Mouse (Mus musculus): ENCODE measurements around the gene Tmem231.

The Tmem231 gene

DNA sequence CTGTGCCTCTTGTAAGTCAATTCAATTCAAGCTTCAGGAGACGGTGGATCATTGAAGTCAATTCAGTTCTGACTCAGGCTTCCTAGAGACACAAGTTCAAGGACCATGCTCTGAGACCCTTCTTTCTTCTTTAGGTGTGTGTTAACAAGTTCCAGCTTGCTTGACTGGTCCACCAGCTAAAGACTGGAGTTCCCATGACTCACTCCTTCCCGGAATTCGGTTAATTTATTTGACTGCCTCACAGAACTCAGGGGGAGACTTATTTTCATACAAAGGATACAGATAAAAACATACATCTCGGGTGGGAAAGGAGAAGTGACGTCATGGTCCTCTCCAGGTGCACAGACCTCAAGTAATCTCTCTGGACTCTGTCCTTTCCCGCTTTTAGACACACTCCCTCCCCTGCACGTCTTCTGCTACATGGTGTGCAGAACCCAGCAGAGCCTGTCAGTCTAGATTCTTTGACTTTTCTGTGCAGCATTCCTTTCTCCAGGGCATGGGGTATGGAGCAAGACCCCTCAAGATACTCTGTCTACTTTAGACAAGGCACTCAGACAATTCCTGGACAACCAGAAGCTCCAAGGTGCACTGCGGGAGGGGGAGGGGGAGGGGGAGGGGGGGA lies 28.1 kb downstream of the Tmem231 start:
- no peak for DNase-seq (ENCODE audit: low spot score)

DNA sequence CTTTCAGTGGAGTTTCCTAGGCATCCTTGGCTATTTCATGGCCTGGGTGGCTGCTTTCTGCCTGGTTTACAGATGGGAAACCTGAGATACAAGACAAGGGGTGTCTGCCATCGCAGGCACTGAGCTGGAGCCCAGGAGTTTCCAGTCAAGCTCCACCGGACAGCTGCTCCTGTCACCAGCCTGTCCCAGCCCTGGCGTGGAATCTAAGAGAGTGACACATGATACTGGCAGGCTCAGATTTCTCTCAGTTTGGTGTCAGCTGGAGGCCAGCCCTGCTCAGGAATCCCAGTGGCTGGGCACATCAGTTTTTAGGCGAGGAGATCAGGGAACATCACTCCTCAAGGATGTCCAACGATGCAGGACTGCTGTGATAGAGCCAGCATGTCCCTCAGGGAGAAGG lies 31.6 kb downstream of the Tmem231 start:
- DNase-seq (ENCODE audit: low spot score) = peak; percentile 74

DNA sequence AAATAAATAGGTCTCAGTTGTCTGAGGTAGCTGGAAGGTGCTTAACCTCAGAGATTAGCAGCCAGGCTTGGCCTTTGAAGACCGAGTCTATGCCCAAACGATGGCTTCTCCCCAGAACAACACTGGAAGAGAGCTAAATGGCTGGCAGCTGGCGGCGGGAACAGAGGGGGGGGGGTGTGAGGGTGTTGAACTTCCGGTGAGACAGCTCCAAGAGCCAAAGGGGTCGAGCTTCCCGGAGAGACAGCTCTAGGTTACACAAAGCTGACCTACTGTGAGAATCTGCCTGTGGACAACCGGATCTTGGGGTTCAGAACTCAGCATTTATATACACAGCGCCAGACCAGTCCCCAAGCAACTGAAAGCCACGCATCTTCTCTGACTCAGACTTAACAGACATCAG lies 35.1 kb downstream of the Tmem231 start:
- DNase-seq (ENCODE audit: low spot score) = no peak

DNA sequence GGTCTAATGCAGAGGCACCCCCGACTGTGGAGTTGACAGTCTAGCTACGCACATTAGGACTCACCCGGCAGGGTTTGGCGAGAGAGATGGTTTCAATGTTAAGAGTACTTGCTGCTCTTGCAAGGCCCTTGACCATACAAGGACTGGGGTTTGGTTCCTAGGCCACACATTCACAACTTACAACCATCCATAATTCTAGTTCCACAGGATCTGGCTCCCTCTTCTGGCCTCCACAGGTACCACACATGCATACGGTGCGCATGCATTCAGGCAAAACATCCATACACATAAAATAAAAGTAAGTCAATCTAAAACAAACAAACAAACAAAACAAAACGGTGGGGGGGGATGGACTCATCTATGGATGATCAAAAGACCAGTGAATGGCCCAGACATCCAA lies 38.7 kb downstream of the Tmem231 start:
- no peak for DNase-seq (ENCODE audit: low spot score)

DNA sequence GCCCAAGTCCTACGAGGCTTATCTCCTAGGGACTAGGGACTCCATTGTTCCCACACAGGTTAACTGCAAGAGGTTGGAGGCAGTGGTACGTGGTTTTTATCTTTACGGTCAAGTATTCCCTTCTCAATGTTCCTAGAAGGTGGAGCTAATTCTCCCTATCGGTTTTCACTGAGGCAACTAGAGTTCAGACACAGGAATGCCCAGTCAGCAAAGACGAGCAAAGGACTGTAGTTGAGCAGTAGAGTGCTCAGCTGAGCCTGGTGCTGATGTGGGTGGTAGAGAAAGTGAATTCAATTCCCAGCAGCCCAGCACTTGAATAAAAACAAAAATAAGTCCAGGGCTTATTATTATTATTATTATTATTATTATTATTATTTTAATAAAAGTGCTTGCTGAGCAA lies 41.1 kb downstream of the Tmem231 start:
- DNase-seq (ENCODE audit: low spot score) = no peak

DNA sequence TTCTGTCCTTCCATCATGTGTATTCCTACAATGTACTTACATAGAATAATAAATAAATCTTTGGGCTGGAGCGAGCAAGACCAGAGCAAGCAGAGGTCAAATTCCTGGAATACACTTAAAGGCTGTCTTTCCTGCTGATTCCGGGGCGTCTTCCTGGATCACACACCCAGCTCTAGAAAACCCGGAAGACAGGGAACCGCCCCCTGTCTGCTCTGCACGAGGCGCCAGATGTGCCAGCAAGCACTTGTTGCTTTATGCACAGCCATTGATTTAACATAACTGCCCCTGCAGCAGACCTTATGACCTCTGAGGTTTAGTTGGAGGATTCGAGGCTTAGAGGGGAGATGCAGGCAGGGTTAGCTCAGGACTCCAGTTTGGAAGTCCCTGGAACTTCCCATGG lies 41.7 kb downstream of the Tmem231 start:
- DNase-seq (ENCODE audit: low spot score) = no peak

DNA sequence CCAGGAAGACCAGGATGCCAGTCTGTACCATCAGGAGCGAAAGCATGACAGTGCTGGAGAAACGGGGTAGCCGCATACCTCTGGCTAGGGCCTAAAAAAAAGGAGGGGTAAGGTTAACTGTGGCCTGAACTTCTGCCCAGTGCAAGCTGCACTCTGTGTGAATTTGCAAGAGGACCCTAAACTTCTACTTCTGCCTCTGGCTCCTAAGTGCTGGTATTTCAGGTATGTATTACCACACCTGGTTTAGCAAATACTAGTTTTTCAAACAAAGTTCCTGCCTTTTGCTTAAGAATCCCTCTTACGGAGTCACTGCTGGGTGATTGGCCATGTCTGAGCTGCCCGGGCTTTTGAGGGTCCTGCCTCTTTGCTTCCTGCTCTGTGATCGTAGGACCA lies 42.8 kb downstream of the Tmem231 start:
- no peak for DNase-seq (ENCODE audit: low spot score)

DNA sequence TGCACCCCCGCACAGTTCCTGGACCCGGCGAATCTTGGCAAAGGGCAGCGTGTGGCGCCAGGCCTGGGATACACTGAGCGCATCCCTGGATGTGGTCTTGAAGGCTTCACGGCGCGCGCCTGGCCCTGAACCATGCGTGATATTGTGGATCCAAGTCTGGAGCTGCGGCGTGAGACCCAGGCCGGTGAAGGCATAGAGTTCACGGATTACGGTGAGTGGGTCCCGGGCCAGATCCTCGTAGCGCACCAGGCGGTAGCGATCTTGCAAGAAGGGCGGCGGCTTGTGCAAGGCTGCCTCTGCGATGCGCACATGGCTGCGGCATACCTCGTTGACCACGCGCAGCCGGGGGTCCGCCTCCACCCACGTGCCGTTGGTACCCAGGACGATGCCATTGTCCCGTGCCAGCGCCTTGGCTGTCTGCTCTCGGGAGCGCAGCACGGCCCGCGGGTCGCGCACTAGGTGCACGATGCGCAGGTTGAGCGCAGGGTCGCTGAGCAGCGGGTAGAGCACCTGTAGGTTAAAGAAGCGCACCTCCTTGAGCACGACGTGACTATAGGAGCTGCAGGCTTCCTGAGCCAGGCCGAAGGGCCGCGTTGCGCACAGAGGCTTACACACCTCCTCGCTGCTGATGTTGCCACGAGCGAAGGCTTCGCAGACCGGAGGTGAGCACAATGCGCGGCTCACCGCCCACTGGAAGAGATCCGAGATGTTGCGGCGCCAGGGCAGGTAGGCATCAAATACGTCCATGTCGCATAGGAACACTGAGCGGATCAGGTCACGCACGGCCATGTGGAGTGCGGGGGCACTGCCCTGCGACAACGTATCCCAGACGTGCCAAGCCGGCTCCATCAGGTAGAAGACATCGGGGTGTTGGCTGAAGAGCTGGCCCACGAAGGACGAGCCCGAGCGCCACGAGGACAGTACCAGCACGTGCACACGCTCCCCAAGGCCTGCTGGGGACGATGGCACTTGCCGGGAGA lies 43.5 kb downstream of the Tmem231 start:
- DNase-seq (ENCODE audit: low spot score) = no peak

DNA sequence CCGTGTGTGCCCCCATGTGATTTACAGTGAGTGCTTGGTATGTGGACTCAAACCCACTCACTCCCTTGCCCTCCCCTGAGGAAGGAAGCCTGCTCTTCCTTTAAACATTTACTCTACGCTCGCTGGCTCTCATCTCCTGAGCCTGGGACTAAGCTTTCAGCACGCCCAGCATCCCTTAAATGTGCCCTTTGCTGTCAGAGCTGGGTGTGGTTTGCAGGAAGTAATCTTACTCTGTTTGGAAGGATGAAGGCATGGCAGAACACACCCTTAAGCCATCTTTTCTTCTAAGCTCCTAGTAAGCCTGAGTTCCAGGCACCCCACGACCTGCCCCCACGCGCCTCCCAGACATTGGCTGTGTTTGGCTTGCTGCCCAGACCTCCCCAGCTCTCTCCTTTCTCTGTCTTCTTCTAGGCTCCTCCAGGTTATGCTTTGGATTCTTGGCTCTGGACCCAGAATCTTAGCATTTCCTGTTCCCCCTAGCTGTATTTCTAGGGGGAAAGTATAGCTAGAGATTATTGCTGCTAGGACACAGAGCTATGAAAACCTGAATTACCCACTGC lies 45.5 kb downstream of the Tmem231 start:
- no peak for DNase-seq (ENCODE audit: low spot score)

DNA sequence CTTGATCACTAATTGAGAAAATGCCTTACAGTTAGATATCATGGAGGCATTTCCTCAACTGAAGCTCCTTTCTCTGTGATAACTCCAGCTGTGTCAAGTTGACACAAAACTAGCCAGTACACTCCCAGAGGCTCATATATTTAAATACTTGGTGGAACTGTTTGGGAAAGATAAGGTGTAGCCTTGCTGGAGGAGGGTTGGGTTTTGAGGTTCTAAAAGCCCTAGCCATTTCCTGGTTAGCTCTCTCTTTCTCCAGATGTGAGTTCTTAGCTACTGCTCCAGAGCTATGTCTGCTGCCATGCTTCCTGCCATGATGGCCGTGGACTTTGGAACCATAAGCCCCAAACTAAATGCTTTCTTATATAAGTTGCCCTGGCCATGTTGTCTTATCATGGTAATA lies 46.2 kb downstream of the Tmem231 start:
- DNase-seq (ENCODE audit: low spot score) = no peak

DNA sequence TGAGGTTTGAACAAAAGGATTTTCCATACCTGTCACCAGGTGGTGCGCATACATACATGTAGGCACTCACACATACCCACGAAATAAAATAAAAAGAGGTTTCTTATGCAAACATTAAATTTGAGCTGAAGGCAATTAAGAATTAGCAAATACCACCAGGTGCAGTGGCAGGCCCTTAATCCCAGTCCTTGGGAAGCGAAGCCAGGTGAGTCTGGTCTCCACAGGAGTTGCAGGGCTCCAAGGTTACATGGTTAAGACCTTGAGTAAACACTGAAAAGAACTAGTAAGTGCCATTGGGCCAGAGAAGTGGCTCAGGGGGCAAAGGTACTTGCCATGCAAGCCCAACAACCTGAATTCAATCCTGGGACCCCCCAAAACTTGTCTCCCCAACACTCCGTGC lies 50.1 kb downstream of the Tmem231 start:
- no peak for DNase-seq (ENCODE audit: low spot score)

DNA sequence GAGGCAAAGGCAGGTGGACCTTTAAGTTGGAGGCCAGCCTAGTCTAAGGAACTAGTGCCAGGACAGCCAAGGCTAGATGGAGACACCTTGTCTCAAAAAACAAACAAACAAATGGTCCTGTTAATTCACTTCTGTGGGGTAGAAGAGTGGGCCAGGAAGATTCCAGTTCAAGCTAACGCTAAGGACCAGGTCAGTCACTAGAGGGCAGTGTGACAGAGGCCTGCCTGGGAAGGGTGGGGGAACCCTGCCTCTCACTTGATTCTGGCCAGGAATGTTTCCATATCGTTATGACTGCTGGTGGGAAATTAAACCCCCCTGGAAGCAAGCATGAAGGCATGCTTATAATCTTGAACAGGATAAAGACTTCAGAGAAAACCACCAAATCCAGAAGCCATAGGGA lies 52.1 kb downstream of the Tmem231 start:
- DNase-seq (ENCODE audit: low spot score) = peak; percentile 77

DNA sequence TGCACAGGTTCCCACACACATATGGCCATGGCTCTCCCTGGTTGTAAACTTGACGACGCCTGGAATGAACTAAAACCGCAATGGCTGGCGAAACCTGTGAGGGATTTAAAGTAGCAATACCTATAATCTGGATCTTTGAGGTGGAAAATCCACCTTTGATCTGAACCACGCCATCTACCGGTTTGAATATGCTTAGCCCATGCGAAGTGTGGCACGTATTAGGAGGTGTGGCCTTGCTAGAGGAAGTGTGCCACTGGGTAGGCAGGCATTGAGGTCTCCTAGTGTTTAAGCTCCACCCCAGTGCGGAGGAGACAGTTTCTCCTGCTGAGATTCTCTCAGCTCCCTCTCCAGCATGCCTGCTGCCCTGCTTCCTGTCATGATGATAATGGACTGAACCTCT lies 56.0 kb downstream of the Tmem231 start:
- DNase-seq (ENCODE audit: low spot score) = no peak

DNA sequence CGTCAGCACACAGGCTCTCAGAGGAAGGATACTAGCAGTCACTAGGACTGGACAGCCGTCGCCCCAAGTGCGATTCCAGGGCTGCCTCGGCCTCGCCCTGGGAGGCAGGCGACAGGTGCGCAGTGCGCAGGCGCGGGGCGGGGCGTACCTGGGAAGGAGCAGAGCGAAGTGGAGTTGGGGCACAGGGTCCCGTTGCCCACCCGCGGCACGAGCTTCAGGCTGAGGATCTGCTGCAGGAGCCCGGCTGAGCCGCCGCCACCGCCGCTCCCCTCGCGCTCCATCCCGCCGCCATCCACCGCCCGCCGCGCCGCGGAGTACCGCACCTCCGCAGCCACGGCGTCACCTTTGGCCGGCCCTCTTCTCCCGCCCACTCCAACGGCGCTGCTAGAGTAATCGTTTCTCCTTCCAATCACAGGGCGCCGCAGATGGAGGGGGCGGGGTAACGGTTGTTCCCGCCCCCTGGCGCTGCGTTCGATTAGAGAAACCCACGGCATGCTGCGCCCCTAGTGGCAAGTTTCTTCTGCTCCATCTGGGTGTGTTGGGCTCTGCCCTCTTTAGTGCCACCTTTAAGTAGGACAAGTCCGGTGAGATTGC lies 57.2 kb downstream of the Tmem231 start, which contains the start of gene Tmem170:
TSS of gene Tmem170 (minus strand) at position 396 of the 594 bp plus-strand sequence.
- DNase-seq (ENCODE audit: low spot score) = peak; percentile 96

DNA sequence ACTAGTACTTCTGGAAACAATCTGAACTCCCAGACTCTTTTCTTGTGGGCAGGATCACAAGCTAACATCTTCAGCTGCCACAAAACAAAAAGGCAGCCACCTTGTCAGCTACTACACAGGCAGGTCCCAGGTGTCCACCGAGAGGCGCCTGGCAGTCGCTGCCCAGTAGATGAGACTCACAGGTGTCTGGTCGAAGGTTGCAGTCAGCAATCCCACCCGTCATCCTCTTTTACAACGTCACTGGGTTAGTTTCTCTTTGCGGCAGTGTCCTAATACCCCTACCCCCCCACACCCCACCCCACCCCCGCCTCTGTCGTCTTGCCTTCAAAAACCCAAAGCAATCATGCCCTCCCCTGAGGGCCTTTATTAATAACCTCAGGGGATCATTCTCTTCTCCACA lies 57.9 kb downstream of the Tmem231 start:
- DNase-seq (ENCODE audit: low spot score) = no peak

DNA sequence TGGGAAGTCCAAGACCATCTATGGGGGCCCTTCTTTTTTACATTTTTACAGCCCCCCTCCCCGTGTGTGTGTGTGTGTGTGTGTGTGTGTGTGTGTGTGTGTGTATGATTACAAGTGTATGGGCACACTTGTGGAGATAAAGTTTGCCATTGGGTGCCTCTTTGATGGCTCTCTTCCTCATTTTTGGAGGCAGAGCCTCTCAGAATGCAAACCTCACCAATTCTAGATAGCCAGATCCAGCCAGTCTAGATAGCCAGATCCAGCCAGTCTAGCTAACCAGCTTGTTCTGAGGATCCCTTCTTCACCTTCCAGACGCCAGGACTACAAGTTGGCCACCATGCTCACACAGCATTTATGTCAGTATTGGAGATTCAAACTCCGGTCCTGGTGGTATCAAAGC lies 62.4 kb downstream of the Tmem231 start:
- no peak for DNase-seq (ENCODE audit: low spot score)

DNA sequence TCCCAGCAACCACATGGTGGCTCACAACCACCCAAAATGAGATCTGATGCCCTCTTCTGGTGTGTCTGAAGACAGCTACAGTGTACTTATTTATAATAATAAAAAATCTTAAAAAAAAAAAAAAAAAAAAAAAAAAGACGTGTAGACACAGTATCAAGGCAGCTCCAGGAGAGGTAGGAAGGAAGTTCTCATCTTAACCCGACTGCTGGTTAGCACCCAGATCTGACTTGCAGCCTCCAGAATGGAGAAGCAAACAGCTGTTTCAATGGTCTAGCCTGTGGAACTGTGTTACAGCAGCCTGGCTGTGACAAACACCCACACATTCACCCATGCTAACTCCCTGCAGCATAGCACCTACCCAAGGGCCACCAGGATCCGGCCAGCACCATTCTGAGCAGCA lies 63.3 kb downstream of the Tmem231 start:
- DNase-seq (ENCODE audit: low spot score) = no peak

DNA sequence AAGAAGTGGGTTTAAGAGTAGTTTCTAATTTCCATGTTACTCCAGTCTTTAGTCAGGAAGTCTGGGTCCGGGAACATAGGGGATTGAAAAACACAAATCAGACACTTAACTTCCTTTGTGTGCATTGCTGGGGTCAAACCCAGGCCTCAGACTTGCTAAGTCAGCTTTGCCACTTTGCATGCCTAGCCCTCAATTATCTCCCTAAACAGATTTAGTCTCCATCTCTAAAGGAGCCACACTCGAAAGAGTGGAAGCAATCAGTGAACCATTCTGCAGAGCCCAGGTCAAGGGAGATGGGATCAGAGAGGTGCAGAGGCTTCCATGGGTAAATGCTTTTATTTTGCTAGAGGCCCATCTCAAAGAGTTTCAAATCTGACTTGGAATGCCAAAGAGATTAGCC lies 65.0 kb downstream of the Tmem231 start:
- no peak for DNase-seq (ENCODE audit: low spot score)

DNA sequence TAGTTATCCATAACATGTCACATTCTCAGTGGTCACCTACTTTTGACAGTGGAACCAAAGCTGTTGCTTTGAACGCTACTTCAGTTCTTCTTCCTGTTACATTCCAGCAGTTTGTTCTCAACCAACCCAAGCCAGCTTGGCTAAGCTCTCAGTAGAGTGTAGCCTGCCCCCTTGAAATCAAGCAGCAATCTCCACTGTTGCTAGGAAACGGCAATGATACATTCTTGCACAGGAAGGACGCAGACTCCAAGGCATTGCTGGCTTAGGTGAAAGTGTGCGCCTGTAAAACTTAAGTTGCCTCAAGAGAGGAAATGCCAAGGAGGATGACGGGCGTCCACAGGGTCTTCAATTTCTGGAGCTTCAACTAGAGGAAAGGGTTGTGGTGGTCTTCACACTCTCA lies 67.8 kb downstream of the Tmem231 start:
- no peak for DNase-seq (ENCODE audit: low spot score)

DNA sequence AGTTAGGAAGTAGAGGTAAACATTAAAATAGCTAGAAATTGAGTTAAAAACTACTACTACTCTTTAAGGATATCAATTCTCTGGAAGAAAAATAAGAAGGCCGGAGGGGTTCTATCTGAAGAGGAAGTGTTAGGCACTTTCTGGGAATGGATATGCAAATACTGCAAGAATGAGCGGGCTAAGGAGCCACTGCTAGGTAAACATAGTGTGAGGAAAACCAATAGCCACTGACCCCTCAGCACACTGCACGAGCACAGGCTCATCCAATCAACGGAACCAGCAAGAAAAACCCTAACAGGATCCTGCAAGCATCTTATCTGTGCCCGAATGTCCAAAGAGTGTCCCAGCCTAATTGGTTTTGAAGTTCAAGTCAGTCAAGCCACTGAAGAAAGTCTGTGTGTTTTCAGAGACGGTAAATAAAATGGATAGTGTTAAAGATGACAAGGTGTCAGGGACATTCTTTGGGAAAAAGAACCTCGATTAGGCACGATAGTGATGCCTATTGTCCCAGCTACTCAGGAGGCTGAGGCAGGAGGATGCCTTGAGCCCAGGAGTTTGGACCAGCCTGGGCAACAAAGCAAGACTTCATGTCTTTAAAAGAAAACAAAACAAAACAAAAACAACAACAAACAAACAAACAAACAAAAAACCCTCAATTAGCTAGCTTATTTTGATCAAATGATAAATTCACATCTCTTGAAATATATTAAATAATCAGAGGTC lies 68.4 kb downstream of the Tmem231 start:
- DNase-seq (ENCODE audit: low spot score) = no peak

DNA sequence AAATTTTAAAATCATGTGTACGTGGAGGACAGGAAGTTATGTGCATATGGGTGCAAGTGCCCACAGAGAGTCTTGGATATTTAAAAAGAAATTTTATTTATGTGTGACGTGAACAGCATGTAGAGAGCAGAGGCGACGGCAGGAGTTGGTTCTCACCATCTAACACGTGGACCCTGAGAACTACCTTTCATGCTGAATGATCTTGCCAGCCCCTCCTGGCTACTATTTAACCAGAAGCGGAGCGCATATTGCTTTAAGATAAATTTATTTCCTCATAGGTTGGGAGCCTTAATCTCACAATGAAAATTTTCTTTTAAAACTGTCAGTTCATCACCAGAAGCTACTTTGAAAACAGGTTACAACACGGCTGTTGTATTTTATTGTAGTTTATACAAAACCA lies 69.0 kb downstream of the Tmem231 start:
- no peak for DNase-seq (ENCODE audit: low spot score)

DNA sequence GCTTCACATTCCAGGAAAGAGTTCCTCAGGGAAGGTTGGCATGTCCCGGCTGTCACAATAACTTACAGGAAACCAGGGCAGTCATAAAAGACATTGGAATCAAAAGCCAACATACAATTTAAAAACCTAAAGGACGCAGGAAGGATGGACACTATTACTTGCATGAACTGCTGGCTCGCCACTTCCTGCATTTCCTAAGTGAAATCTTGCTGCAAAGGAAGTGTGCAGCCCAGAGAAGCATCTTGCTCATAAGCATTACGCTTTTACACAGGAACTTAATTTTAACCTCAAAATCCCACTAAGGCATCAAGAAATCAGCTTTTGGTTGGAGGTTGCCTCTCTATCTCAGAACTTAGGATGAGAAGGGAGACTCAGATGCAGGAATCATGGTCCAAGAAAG lies 70.4 kb downstream of the Tmem231 start:
- no peak for DNase-seq (ENCODE audit: low spot score)

Data from embryo, embryonic 10 days (tissue).